Mouse (Mus musculus) kidney, postnatal 4 days (tissue): Measurements from ENCODE around the gene Dus1l.

Experiments
- DNase-seq, 2 experiments: peaks; one replicate each; pipeline ENCODE4 v3.0.0; 2021; ENCODE audit warnings: mixed read lengths in 2 of 2

Dus1l gene

GRCm38 (mm10) chr11:120818251-120818650 is 22.0 kb upstream of the Dus1l start:
- DNase-seq, result no peak

- DNase-seq, result no peak
These were observed 21.2 kb upstream of the Dus1l start for GRCm38 (mm10) chr11:120817358-120817757.

- no peak for DNase-seq
These were observed 15.9 kb upstream of the Dus1l start for GRCm38 (mm10) chr11:120812068-120812467.

- DNase-seq, result no peak
These were observed 11.8 kb upstream of the Dus1l start for GRCm38 (mm10) chr11:120808010-120808409.

- DNase-seq, result no peak
These were observed 9.4 kb upstream of the Dus1l start for GRCm38 (mm10) chr11:120805375-120806298.

GRCm38 (mm10) chr11:120804769-120805168 is 8.6 kb upstream of the Dus1l start:
- no peak for DNase-seq

GRCm38 (mm10) chr11:120804274-120804673 is 8.1 kb upstream of the Dus1l start:
- no peak for DNase-seq

GRCm38 (mm10) chr11:120800061-120800904 is 4.1 kb upstream of the Dus1l start:
- DNase-seq, result peak; percentile 95 to 96

GRCm38 (mm10) chr11:120799316-120799890 is 3.2 kb upstream of the Dus1l start:
- DNase-seq, result no peak

GRCm38 (mm10) chr11:120798244-120798643 is 2.0 kb upstream of the Dus1l start:
- DNase-seq, result no peak

GRCm38 (mm10) chr11:120796614-120796946 is 377 bp upstream of the Dus1l start:
- DNase-seq, result no peak

- DNase-seq, result no peak
These were observed 3.6 kb downstream of the Dus1l start for GRCm38 (mm10) chr11:120792652-120793051.

- DNase-seq, result no peak
These were observed 6.4 kb downstream of the Dus1l start for GRCm38 (mm10) chr11:120789810-120790209.

- DNase-seq, result no peak
These were observed 6.8 kb downstream of the Dus1l start for GRCm38 (mm10) chr11:120789355-120789754.

- peak in 1 of 2 experiments; percentile 27 for DNase-seq
These were observed 7.7 kb downstream of the Dus1l start for GRCm38 (mm10) chr11:120788460-120788859.

GRCm38 (mm10) chr11:120785145-120785544 is 11.1 kb downstream of the Dus1l start:
- DNase-seq, result no peak

- DNase-seq, result peak; percentile 87 to 91
These were observed 12.0 kb downstream of the Dus1l start, which contains the start of the genes Rfng and Gps1 for GRCm38 (mm10) chr11:120784064-120784791. Gene Rfng (minus strand): TSS chr11:120784207. Gene Gps1 (plus strand): TSS chr11:120784272.

GRCm38 (mm10) chr11:120783426-120784063 is 12.7 kb downstream of the Dus1l start:
- no peak for DNase-seq

- peak in 1 of 2 experiments; percentile 31 for DNase-seq
These were observed 14.8 kb downstream of the Dus1l start for GRCm38 (mm10) chr11:120781361-120781760.

GRCm38 (mm10) chr11:120779876-120780275 is 16.3 kb downstream of the Dus1l start:
- no peak for DNase-seq

- no peak for DNase-seq
These were observed 19.1 kb downstream of the Dus1l start for GRCm38 (mm10) chr11:120777123-120777522.
